Mouse (Mus musculus): Measurements from ENCODE around the gene Robo2. TPM values are rescaled to one million over a fixed set of nuclear protein-coding genes. Genes with fewer than 3 reads are reported as not detected.

Robo2 gene
- total RNA-seq, 2 experiments from 2014 or later: 138 to 146 TPM

DNA sequence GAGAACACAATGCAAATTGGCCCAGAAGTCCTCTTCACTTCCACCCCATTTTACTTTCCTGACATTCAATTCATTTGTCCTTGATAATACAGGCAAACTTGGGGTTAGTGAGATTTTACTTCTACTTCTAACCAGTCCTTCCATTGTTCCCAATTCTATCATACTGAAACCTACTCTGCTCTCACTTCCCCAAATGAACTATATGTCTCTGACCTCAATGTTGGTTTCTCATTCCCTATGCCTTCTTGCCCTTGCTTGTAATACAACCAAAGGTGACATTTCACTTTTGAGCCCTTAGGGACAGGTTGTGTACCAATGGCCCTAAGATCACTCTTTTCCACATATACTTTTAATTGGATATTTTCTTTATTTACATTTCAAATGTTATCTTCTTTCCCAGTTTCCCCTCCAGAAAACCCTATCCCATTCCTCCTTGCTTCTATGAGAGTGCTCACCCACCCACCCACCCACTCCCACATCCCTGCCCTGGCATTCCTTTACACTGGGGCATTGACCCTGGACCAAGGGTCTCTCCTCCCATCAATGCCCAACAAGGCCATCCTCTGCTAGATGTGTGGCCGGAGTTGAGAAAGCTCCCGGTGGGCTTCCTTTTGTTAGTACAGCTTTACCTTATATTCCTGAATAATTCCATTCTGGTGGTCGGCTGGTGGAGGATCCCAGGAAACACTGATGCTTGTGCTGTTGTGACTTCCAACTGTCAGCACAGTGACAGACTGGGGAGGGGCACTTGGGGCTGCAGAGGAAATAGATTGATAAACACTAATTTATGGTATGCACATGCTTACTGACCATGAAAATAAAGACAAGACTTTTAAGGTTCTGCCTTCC is 453.7 kb downstream of the Robo2 start:
- DNase-seq (ENCODE audit: extremely low spot score in 1 of 2, low spot score in 2 of 2): no peak
- TF ChIP-seq CTCF (IDR thresholded peaks at IDR 0.05): no peak
- intact Hi-C loops (cut with DNase I): no loop called here
- Histone ChIP-seq H3K27ac (no peak overlapping the region), H3K4me3 (no peak overlapping the region)

DNA sequence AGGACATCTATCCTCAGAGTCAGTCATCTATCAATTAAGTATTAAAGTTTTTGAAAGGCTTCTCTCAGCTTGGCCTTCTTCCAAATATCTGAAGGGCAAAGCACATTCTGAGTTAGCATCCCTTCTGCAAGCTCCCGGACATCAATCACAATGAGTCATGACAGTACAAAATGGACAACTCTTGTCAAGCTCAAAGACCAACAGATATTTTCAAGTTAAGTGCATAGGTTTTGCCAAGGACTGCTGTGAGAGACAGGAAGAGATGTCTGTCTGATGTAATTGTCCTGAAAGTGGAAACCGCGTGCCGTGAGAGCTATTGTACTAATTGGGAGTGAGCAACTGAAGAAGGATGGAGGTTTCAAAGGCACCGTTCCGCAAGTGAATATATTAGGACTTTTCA is 465.5 kb downstream of the Robo2 start:
- no peak for DNase-seq (ENCODE audit: extremely low spot score in 1 of 2, low spot score in 2 of 2)
- no peak for TF ChIP-seq CTCF (IDR thresholded peaks at IDR 0.05)
- Histone ChIP-seq H3K4me3 (no peak overlapping the region), H3K27ac (no peak overlapping the region)
- intact Hi-C loops (cut with DNase I): no loop called here

- TF ChIP-seq CTCF (IDR thresholded peaks at IDR 0.05): no peak
These were observed 471.4 kb downstream of the Robo2 start for GRCm38 (mm10) chr16:73940211-73940541.

GRCm38 (mm10) chr16:73939423-73940210 is 472.0 kb downstream of the Robo2 start:
- no peak for DNase-seq (ENCODE audit: extremely low spot score in 1 of 2, low spot score in 2 of 2)
- H3K4me3 ChIP-seq: no peak overlapping the region
- H3K27ac ChIP-seq: no peak overlapping the region
- intact Hi-C loops (cut with DNase I): no loop called here
- no peak for TF ChIP-seq CTCF (IDR thresholded peaks at IDR 0.05)

More at GRCm38 (mm10) chr16:73940211-73940541, 471.4 kb downstream of the Robo2 start:
- DNase-seq (ENCODE audit: extremely low spot score in 1 of 2, low spot score in 2 of 2): no peak
- Histone ChIP-seq H3K27ac (no peak overlapping the region), H3K4me3 (no peak overlapping the region)
- intact Hi-C loops (cut with DNase I): no loop called here

- H3K4me3 ChIP-seq: no peak overlapping the region
- no peak for DNase-seq (ENCODE audit: extremely low spot score in 1 of 2, low spot score in 2 of 2)
- TF ChIP-seq CTCF (IDR thresholded peaks at IDR 0.05): no peak
- no peak overlapping the region for H3K27ac ChIP-seq
- intact Hi-C loops (cut with DNase I): no loop called here
These were observed 481.3 kb downstream of the Robo2 start for GRCm38 (mm10) chr16:73930323-73930722.

- no peak for DNase-seq (ENCODE audit: extremely low spot score in 1 of 2, low spot score in 2 of 2)
- intact Hi-C loops (cut with DNase I): no loop called here
- Histone ChIP-seq H3K4me3 (no peak overlapping the region), H3K27ac (no peak overlapping the region)
- TF ChIP-seq CTCF (IDR thresholded peaks at IDR 0.05): no peak
These were observed 484.1 kb downstream of the Robo2 start for GRCm38 (mm10) chr16:73927481-73927880.

- TF ChIP-seq CTCF (IDR thresholded peaks at IDR 0.05): no peak
- H3K4me3 ChIP-seq: no peak overlapping the region
- no peak overlapping the region for H3K27ac ChIP-seq
- no peak for DNase-seq (ENCODE audit: extremely low spot score in 1 of 2, low spot score in 2 of 2)
- intact Hi-C loops (cut with DNase I): no loop called here
These were observed 496.2 kb downstream of the Robo2 start for GRCm38 (mm10) chr16:73915425-73915824.

DNA sequence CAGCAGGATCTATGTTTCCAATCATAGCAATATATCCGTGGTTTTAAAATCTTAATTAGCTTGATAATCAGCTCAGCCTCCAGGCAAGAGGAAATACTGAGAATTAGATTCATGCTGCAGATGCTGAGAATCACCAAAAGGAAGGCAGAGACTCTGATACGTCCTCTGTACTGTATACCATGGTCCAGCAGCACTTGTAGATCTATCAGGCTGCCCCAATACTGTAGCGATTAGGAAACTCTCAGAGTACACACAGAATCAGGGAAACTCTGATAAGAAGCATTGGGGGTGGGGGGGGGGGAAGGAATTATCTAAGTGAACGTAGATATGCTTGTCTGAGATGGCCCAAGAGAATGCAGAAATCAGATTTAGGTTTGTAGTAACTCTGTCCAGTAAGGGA is 496.7 kb downstream of the Robo2 start:
- Histone ChIP-seq H3K4me3 (no peak overlapping the region), H3K27ac (no peak overlapping the region)
- no peak for DNase-seq (ENCODE audit: extremely low spot score in 1 of 2, low spot score in 2 of 2)
- TF ChIP-seq CTCF (IDR thresholded peaks at IDR 0.05): no peak
- intact Hi-C loops (cut with DNase I): no loop called here

GRCm38 (mm10) chr16:73908504-73908903 is 503.1 kb downstream of the Robo2 start:
- no peak for TF ChIP-seq CTCF (IDR thresholded peaks at IDR 0.05)
- no peak overlapping the region for H3K4me3 ChIP-seq
- intact Hi-C loops (cut with DNase I): no loop called here
- no peak overlapping the region for H3K27ac ChIP-seq
- DNase-seq (ENCODE audit: extremely low spot score in 1 of 2, low spot score in 2 of 2): no peak

GRCm38 (mm10) chr16:73896856-73897255 is 514.8 kb downstream of the Robo2 start:
- no peak for TF ChIP-seq CTCF (IDR thresholded peaks at IDR 0.05)
- no peak for DNase-seq (ENCODE audit: extremely low spot score in 1 of 2, low spot score in 2 of 2)
- Histone ChIP-seq H3K4me3 (no peak overlapping the region), H3K27ac (no peak overlapping the region)
- intact Hi-C loops (cut with DNase I): no loop called here

DNA sequence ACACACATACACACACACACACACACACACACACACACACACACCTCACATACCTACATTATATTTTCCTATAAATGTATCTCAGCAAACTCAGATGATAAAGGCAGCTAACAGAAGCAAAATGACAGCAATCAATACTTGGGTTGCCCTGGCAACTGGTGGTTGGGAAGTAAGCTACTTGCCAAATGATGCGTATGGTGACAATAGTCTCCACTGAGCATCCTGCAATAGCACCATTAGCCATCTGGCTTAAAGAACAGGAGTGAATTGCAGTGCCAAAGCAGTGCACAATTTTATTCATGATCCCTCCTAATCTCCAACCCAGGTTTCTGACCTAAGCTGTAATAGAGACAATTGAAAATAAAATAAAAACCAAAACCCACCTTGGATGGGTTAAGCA is 529.7 kb downstream of the Robo2 start:
- TF ChIP-seq CTCF (IDR thresholded peaks at IDR 0.05): no peak
- DNase-seq (ENCODE audit: extremely low spot score in 1 of 2, low spot score in 2 of 2): no peak
- intact Hi-C loops (cut with DNase I): no loop called here
- H3K27ac ChIP-seq: no peak overlapping the region
- H3K4me3 ChIP-seq: no peak overlapping the region

- no peak for DNase-seq (ENCODE audit: extremely low spot score in 1 of 2, low spot score in 2 of 2)
- no peak for TF ChIP-seq CTCF (IDR thresholded peaks at IDR 0.05)
- Histone ChIP-seq H3K4me3 (no peak overlapping the region), H3K27ac (no peak overlapping the region)
- intact Hi-C loops (cut with DNase I): no loop called here
These were observed 533.7 kb downstream of the Robo2 start for GRCm38 (mm10) chr16:73877973-73878372.

Measured in left cerebral cortex, adult 2 months (tissue).